Mouse (Mus musculus) kidney, adult 11 months (tissue): ENCODE results near the gene Smagp.
"Not testable (repeated sequence)": the region's sequence is repeated elsewhere in the genome, so short reads cannot be mapped to it uniquely, and the experiment has no call there.

Experiments used
- DNase-seq: peaks from one replicate; pipeline ENCODE4 v3.0.0; 2022

The Smagp gene

DNA sequence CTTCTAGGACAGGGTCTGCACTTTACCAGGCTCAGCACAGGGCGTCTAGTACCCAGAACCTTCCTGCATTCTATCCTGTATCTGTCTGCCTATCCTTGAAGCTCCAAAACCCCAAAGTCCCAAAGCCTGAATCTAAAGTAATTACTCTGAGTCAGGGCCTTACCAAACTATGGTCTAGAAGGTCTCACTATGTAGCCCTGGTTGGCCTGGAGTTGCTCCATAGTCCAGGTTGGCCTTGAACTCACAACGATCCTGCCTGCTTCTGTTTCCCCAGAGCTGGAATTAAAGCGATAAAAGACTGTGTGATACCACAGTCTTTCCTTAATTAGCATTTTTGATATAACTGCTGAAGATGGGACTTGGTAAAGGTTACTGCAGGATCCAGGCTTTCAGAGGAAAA lies 12.3 kb downstream of the Smagp start:
- DNase-seq, result no peak

DNA sequence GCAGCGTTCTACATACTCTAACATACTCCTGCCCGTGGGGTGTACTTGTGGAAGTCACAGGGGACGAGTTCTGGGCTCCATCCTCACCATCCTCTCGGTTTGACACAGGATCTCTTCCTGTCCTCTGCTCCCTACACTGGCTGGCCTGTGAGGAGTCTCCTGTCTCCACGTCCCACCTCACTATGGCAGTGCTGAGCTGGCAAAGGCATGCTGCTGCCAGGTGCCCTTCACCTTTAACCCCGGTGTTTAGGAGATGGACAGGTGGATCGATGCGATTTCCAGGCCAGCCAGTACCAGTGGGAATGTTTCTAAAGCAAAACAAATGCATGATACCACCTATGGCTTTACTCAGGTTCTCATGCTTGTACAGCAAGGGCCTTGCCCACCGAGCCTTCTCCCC lies 13.0 kb downstream of the Smagp start:
- no peak for DNase-seq

DNA sequence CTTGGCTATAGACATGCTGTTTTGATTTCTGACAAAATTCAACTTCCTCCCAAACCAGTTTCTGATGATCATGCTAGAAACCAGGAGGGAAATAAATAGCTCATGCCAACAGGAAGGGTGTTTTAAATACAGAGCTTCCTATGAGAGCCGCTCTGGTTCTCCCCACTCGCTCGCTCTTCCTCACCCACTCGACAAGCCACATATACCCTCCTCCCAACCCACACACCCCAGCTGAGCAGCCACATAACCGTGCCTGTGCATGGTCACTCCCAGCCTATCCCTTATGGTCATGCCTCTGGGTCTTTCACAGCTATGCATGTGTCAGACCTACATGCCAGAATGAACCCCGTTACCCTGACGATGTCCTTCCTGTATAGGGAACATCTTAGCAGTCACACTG lies 14.6 kb downstream of the Smagp start:
- DNase-seq, result no peak

DNA sequence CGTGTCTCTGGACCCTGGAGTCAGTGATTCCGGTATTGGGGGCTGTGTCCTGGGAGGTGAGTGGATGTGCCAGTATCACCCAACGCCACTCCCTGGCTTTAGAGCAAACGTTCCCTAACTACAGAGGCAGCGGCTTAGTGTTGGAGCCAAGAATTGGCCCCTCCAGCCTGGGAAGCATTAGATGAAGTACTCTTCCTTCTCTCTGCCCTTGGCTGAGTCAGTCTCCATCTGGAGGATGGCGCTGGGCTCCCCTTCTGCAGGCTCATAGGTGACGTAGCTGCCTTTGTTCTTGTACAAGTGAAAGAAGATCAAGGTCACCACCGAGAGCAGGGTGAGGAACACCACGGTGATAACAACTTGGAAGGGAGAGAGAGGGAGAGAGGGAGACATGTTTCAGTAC lies 15.1 kb downstream of the Smagp start:
- not testable (repeated sequence) for DNase-seq

DNA sequence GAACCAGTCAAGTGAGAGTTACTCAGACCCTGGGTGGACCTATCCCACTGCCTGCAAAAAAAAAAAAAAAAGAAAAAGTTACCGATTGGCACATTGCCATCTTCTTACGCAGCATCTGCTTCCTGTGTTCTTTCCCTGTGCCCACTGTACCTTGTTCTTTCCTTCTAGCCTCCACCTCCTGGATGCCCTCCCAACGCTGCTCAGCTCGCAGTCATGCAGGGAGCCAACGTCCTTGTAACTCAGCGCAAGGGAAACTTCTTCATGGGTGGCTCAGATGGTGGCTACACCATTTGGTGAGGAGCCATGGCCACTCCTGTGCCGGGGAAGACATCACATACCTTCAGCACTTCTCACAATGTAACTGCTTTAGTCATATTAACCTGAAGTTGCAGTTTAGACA lies 17.5 kb downstream of the Smagp start:
- DNase-seq, result no peak

DNA sequence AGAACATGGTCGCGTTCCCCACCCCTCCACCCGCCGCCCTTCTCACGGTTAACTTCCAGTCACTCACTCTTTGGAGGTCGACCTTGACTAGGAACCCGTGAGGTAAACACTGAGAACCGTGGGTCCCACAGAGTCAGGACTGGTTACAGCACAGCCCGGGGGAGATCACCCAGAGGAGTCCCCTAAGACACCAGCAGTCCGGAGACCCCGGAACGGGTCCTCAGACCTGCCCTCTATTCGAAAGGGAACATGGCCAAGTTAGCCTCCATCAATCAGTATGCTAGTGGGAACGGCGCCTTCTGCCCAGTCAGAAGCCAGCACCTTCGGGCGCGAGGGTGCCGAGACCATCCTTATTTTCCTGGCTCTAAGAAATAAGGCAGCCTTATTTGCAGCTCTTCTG lies 20.5 kb downstream of the Smagp start:
- peak; percentile 64 for DNase-seq

DNA sequence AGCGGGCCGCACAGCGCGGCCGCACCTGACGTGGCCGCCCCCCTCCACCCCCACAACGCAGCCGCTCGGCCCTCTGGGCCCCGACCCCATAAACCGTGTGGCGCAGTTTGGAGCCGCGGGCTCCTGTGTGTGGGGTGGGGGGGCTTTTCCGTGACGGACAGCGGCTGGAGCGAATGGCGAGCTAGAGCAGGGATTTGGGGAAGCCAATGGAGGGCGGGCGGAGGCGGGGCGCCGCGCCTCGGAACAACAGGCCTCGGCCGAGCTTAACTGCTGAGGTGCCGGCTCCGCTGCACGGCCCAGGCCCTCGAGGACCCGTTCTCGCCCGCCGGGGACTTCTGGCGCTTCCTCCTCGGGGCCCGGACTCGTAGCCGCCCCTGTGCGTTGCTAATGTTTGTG lies 20.9 kb downstream of the Smagp start:
- DNase-seq, result peak; percentile 86

DNA sequence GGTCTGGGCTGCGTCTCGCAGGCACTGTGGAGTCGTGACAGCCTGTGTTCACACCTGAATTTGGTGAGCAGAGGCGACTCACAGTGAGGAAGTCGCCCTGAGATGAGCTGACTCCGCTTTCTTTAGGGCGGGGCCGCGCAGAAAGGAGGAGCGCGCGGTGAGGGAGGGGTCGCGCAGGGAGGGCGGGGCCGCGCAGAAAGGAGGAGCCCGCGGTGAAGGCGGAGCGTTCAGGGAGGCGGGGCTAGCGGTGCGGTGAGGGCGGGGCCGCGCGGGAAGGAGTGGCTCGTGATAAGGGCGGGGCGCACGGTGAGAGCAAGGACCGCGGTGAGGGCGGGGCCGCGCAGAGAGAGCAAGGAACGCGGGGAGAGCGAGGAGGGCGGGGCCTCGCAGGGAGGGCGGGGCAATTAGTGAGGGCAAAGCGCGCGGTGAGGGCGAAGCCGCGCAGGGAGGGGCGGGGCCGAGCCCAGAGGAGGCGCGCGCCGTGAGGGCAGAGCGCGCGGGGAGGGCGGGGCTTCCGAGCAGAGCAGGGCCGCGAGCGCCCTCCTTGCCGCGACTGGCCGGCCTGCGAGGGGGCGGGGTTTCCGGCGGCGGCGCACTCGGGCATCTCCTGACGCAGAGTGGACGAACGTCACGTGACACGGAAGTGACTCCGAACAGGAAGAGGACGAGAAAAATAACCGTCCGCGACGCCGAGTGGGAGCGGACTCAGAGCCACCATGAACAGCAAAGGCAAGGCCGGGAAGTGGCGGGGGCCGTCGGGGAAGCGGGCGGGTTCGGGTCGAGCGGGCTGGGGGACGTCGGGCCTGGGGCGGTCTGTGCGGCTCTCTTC lies 21.5 kb downstream of the Smagp start, which contains the start of gene Dazap2:
Gene Dazap2, plus strand, starts transcription at position 354 of the 829 bp plus-strand sequence.
- peak; percentile 98 for DNase-seq

DNA sequence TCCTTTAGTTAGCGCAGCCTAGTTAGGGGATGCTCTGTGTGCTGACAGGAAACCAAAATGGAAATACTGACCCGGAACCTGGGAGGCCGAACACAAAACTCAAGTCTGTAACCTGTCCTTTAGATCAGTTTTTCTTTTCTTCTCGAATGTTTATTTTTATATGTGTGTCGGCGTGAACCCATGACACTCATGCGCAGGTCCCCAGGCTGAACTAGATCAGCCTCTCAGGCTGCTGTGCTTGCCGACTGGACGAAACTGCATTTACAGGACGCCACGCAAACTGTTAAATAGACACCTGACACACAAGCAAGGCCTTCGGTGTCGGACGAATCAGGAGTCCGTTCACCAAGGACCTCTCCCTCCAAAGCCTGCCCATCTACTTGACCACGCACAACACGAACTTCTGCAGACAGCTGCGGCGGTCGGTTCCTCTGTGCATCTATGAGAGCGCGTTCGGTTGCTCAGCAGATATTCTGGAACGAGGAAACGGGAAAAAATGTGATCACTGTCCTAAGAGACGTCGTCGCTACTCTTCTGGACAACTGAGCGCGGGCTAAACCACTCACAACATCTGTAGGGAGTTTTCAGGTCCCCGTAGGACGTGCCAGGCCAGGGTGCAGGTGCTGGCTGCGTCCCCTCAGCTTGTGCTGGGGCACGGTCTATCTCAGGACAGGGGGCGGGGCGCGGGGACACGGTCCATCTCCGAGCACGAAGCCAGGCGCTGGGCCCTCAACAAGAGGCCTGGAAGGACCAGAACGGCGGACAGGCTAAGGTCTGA lies 22.3 kb downstream of the Smagp start:
- DNase-seq, result peak; percentile 62

DNA sequence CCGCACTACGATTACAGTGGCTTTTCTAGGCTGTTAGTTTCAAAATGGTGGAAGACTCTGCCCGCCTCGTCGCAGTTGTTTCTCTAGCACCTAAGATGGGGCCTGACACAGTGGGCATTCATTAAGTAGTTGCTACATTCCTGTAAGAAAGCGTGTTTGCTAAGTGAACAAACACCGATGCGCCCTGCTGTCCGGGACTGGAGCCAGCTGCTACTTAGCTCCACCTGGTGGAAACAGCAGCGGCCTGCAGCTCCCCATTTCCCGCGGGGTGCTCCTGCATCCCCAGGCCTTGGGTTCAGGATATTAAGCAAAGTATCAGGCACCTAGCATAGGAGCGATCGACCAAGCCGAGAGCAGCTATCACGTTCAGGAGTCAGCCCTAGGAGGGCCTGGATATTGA lies 23.2 kb downstream of the Smagp start:
- peak; percentile 66 for DNase-seq

DNA sequence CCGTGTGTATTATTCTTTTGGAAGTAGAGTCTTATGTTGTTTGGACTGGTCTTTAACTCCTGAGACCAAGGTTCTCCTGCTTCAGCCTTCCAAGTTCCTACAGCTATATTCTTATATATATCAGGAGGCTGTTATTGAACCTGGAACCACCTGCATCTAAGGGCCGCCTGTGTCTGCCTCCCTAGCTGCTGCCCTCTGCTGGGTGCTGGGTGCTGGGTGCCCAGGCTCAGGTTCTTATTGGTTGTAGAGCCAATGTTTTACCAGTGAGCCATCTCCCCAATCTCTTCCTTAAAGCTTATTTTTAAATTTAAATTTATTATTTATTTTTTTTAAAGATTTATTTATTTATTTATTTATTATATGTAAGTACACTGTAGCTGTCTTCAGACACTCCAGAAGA lies 24.3 kb downstream of the Smagp start:
- DNase-seq, result no peak

DNA sequence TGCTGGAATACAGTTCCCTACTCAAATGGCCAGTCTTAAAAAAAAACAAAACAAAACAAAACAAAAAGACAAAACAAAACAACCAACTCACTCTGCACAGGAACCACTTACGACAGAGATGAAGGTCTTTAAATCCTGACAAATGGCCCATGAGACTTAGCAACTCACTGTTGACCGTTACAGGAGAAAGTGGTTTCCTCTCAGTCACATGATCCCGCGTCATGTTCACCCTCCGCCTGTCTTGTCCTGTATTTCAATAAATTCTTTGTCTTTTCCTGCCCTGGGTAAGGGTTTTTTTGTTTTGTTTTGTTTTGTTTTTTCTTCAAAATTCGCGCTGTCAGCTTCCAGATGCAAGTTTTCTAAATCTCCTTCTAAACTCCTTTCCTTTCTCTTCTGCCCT lies 24.8 kb downstream of the Smagp start:
- DNase-seq, result no peak

DNA sequence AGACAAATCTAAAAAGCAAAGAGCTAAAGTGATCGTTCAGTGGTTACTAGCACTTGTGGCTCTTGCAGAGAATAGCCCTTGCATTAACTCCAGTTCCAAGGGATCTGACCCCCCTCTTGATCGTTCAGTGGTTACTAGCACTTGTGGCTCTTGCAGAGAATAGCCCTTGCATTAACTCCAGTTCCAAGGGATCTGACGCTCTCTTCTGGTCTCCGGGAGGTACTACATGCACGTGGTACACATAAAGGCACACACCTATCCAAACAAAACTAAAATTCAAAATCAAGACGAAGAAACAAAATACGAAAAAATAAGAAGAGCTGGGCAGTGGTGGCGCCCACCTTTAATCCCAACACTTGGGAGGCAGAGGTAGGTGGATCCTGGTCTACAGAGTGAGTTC lies 30.1 kb downstream of the Smagp start:
- DNase-seq, result not testable (repeated sequence)

DNA sequence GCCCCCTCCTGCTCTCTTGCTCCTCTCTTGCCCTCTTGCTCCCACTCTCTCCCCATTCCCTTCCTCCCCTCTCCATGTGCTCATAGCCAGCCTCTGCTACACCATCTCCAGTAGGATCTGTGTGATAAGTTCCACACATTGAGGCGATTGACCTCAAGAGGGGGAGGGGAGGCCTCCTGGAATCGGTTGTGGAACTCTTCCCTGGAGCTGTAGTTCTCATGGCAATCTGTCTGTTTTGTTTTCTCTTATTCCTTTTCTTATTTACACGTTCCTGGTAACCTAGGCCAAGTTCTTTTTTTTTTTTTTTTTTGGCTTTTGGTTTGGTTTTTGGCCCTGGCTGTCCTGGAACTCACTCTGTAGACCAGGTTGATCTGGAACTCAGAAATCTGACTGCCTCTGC lies 35.1 kb downstream of the Smagp start:
- DNase-seq, result no peak

DNA sequence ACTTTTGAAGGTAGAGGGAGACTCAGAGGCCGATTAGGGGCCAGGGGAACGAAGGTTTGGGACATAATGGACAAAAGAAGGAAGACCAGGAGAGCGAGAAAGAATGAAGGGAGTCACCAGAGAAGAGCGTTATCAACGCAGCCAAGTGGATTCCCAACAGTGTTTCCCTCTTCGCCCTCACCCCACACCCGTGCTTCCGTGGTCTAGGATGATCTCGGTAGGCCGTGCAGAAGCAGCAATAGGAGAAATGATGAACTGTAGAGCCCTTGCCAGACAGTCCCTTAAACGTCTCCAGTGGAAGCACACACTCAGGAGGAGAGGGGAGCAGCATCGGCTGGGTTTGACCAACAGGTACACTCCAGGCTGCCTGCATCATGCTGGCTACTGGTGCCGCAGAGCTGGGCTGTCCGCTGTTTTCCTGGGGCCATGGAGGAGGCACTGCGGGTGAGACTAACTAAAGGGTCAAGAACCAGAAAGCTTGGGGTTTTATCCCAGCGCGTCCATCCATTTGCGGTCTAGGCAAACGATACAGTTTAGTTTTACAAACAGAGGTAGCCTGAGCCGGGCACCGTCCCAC lies 36.0 kb downstream of the Smagp start:
- DNase-seq, result no peak

DNA sequence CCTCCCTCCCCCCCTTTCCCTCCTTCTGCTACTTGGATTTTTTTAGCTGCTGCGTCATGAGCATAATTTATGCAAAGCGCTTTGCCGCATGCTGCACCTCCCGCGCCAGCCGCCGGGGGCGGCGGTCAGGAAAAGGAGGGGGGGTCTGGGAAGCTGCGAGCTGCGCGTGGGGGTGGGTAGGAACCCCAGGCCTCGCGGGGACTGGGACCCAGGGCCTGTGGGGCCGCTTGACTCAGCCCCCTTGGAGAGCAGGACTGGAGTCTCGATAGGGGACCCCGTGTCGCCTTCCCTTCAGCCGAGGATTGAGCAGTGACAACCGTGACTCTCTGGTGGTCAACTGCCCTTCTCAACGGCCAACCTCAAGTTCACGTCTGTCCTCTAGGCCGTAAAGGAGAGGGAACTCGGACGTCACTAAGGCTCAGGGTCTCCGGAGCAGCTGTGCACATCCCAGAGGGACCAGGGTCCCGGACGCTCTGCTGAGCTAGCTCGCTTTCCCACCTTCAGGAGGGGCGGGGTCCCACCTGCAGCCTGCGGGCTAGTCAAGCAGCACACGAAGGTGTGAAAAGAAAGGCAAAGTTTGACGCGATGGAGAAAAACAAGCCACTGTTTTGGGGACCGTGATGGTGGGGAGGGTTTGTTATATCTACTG lies 36.6 kb downstream of the Smagp start:
- peak; percentile 79 for DNase-seq

DNA sequence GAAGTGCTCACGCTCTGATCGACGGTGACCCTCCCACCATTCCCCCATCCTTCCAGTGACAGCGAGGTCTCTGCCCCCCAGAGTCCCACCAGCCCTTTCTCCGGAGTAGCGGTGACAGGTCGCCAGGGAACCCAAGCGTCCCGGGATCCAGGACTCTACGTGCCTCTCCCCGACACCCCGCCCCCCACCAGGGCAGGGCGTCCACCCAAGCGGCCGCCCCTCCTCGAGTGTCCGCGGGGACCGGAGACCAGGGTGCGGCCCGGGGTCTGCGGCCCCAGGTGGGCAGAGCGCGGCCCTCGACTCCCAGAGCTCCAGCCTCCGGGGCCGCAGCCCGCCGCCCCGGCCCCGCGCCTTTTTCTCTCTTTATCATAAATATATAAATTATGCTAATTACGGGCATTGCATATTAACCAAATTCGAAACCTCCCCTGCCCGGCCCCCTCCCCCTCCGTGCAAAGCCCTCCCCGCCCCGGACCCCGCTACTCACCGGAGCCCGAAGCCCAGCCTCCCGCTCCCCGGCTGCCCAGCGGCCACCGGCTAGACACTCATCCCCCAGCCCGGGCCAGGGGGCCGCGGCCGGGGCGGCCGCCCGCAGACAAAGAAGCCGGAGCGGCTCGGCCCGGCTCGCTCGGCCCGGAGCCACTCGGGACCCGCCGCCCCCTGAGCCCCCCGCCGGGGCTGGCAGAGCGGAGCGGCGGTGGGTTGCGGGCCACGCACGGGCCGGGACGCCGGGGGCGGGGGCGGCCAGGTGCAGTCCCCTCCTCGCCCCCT lies 37.3 kb downstream of the Smagp start, which contains the start of gene Pou6f1:
Gene Pou6f1, minus strand, starts transcription at position 709 of the 771 bp plus-strand sequence.
- DNase-seq, result peak; percentile 71

DNA sequence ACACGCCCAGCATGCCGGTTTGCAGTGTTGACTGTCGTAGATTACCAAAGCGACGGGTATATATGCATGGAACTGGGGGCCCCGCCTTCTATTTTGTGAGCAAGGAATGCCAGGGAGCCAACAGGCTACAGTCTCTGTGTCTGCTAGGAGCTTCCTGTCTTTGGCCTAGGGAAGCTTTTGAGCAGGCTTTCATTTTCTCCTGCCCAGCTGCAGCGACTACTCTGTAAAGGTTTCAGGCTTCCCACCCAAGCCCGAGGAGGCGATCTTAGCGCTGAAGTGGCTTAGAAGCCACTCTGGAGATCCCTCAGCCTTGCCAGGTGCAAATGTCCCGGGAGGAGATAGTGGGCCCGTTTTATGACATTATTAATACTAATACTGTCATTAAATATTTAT lies 37.9 kb downstream of the Smagp start:
- DNase-seq, result peak; percentile 70

DNA sequence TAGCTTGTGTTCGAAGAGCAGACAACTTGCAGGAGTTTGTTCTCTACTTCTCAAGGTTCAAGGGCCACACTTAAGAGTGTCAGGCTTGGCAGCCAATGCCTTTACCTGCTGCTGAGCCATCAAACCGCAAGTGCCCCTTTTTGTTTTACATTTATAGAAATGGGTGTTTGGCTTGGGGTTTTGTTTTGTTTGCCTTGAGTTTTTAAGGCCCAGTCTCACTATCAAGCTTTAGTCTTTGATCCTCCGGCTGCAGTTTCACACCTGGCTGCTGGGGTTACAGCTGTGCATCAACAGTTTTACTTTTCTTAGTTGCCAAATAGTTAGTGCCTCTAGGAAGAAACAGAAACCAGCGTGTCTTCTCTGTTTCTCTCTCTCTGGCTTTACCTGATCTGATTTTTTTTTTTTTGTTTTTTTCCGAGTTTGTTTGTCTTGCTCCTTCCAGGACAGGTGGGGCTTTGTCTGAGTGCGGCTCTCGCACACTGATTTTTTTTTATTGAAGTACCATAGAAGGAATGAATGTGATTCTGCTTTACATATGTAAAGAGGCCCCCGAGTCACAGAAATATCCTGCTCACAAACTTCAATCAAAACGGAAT lies 38.4 kb downstream of the Smagp start:
- DNase-seq, result no peak

DNA sequence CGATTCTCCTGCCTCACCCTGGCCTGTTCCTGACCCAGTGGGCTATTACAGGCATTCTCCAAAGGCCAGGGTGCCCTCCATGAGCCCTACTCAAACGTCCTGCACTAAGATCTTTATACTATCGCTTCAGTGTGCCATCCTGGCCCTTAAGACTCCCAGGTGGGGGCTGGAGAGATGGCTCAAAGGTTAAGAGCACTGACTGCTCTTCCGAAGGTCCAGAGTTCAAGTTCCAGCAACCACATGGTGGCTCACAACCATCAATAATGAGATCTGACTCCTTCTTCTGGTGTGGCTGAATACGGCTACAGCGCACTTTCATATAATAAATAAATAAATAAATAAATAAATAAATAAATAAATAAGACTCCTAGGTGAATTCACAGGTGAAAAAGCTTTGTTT lies 43.9 kb downstream of the Smagp start:
- DNase-seq, result peak; percentile 50

DNA sequence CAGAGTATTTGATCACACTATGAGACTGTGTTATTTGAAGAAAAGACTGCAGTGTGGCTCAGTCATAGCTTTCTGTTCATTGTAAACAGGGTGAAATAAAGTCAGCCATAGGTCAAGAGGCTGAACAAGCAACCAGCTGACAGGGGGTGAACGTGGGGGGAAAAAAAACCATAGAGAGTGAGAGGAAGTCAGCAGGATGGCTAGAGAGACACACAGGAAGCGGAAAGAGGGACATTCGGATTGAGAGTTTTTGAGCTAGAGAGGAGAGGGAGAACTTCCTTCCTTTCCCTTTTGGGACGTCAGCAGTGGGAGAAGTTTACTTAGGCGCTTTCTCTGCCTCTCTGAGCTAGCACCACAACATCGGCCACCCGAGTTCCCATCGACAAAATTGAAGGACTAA lies 46.3 kb downstream of the Smagp start:
- no peak for DNase-seq

DNA sequence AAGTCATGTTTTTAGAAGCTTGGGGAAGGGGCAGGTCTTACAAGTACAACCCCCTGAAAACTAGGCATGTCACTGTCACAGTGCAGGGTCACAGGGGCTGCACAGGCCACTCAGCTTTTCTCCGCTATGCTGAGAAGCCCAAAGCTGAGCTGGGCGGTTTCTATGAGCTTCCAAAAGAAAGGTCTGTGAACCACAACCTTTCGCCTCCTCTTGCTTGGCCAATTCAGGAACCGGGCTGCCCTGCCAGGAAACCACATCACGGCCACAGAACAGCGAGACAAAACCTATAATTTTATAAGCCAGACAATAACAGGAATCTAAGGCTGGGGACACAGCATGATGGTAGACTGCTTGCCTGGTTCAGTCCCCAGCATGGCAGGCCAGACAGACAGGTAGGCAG lies 48.4 kb downstream of the Smagp start:
- DNase-seq, result no peak
